Mouse (Mus musculus) cerebellum, postnatal 10 days (tissue): ENCODE measurements around the gene Styx.
"Not testable (repeated sequence)": the region's sequence is repeated elsewhere in the genome, so short reads cannot be mapped to it uniquely, and the experiment has no call there.

ENCODE experiments used
- DNase-seq, 2 experiments: peaks; one replicate each; pipeline ENCODE4 v3.0.0; 2021; ENCODE audit warnings: mixed read lengths in 2 of 2

The Styx gene

GRCm38 (mm10) chr14:45439387-45439786, 88.5 kb downstream of the Styx start:
- DNase-seq, result no peak

GRCm38 (mm10) chr14:45441291-45441690, 90.4 kb downstream of the Styx start:
- DNase-seq, result no peak

DNA sequence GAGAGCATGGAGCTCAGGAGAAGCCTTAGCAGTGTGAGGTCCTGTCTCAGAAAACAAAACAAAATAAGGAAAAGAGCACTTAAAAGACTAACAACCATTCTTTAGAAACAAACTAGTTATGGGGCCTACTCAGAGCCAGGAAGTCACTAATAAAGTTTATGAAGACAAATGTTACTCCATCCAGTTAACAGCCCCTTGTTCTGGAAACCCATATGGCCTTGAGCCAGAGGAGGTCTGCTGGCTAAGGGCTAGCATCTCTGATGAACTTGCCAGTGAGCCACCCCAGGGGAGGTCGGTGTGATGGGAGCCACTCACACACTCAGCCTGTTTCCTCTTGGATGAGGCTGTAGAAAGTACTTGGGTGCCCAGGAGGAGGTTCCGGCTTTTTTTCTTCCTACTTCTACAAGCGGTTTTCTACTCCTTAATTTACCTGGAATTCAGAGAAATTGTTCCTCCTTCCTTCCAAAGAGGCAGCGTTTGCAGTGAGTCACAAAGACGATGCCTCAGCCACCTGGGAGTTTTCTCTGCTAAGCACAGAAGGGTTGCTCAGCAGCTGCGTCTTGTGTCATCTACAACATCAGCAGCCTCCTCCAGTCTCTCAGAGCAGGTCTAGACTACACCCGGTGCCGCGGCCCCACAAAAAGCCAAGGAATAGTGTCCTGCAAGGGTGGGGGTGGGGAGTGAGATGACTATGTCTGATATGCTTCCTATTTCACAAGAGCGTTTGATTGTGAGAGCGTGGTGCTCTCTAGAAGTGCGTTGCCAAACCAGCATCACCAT, 92.1 kb downstream of the Styx start:
- no peak for DNase-seq

DNA sequence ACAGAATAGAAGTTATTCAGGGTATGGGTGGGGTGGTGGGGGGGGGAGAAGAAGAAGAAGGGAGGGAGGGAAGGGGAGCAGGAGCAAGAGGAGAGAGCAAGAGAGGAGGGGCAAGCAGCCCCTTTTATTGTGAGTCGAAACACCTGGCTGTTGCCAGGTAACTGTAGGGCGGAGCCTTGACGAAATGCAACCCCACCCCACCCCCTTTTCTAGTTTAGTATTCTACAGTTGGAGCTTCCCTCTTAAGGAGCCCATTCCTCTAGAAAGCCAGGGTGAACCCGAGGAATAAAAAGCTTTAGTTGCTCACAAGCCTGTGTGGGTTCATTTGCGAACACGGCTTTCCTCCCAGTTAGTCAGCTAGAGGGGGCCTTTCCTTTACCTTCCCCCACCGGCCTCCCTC, 94.0 kb downstream of the Styx start:
- DNase-seq, result no peak

DNA sequence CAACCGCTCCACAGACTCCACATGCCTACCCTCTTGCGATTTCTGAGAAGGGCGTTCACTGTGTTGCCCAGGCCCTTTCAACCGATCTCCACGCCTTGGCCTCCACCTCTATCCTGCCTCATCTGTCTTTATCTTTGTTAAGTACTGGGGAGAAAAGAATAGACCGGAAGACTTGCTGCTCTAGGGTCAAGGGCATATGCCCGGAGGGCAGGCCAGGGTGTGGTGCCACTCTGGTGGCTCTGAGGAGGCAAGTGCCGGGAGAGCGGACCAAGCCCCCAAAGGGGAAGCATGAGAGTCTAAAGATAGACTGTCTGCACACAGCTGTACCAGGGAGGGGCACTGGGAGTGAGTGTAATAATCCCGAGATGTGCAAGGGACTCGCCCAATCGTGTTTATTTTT, 94.6 kb downstream of the Styx start:
- no peak for DNase-seq

GRCm38 (mm10) chr14:45446777-45447176, 95.9 kb downstream of the Styx start:
- no peak for DNase-seq

DNA sequence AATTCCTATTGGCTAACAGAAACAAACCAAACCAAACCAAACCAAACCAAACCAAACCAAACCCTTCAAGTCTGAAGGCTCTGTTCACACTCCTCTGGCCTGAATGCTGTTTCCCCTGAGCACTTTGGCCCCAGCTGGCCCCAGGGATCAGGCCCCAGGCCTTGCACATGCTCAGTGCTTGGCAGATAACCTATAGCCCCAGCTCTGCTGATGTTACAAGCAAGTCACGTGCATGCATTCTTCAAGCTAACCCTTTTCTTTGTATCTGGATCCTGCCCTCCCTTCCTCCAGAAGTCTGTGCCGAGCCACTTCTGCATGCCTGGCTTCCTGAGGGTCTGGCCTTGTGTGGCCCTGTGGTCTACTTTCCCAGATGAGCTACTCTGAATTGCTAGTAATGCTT, 100.2 kb downstream of the Styx start:
- no peak for DNase-seq

DNA sequence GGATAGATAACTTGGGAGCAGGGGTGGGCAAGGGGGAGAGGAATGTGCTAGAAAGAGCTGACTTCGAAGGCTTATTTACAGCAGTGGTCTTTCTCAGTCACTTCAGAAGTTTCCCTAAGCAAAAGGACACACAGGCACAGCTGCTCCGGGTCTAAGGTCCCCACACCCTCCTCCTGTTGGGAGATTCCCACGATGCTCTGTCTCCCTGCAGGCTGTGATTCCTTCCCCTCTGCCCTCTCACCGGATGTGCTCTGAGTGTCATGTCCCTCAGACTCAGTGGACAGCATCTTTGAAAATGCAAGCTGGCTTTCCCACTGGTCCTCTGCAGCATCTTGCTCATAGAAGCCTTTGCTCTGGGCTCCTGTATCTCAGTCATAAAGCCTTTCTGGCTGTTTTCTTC, 101.3 kb downstream of the Styx start:
- no peak for DNase-seq

DNA sequence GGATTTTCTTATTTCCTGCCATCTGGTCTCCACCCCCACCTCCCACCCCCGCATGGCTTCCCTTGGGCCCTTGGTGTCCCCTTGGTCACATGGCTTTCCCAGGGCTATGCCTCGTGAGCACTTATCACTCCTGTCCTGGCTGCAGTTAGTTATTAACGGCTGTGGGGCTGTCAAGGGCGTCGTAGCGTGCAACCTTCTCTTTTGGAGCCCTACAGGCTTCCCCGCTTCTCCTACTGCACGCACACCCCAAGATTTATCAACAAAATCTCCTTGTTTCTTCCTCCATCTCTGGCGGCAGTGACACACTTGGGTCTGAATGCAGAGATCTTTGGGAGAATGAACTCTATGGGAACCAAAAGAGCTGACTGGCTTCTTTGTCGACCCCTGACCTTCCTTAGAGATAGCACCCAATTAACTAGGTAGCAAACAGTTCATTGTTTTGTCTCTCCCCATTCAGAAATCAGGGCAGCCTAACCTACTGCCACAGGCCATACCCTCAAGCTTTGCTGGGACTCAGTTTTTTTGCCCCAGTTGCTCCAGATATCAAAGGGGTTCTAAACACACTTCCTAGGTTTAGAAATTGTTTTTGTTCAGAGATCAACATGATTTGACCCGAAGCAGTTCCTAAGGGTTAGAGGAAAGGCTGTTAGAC, 102.1 kb downstream of the Styx start:
- peak in 1 of 2 experiments; percentile 33 for DNase-seq

GRCm38 (mm10) chr14:45453538-45454233, 102.8 kb downstream of the Styx start:
- peak in 1 of 2 experiments; percentile 14 for DNase-seq

DNA sequence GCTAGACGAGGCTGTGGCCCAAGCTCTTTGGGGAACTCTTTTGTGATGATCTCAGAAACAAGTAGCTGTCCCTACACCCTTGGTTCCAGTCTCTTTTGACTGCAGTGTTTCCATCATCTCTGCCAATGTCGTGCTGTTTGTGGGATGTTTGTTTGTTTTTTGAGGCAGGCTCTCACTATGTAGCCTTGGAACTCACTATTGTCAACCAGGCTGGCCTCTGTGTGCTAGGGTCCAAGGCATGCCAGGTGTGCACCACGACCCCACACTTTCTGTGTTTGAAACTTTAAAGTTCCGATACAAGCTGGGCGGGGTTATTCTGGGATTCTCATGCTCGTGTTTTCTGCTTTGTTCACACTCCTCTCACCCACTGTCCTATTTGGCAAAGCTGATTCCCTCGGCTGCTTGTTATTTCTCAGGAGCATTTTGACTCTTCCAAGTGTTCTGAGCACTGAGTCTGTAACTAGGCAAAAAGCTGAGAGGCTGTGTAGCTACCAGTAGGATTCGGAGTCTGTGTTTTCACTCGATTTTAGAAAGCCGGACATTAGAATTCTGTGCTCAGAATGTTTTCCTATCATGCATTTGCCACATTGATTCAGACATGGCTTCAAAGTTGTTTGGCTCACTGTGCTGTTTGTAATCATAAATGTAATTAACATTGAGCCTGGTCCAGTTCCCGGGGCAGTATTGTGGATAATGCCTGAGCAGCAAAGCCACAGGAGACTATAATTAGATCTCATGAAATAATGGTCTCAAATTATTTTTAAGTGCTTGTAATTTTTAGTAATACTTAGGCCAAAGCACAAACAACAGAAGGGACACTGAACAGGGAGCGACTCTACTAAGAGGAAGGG, 105.0 kb downstream of the Styx start:
- DNase-seq, result peak in 1 of 2 experiments; percentile 9

- DNase-seq, result peak in 1 of 2 experiments; percentile 8
Measured at GRCm38 (mm10) chr14:45456502-45456846, 105.6 kb downstream of the Styx start.

GRCm38 (mm10) chr14:45457003-45457402, 106.1 kb downstream of the Styx start:
- DNase-seq, result peak in 1 of 2 experiments; percentile 29

GRCm38 (mm10) chr14:45459877-45460276, 109.0 kb downstream of the Styx start:
- DNase-seq, result no peak

GRCm38 (mm10) chr14:45460491-45460890, 109.6 kb downstream of the Styx start:
- DNase-seq, result no peak

- DNase-seq, result peak in 1 of 2 experiments; percentile 10
Measured at GRCm38 (mm10) chr14:45461945-45462344, 111.1 kb downstream of the Styx start.

DNA sequence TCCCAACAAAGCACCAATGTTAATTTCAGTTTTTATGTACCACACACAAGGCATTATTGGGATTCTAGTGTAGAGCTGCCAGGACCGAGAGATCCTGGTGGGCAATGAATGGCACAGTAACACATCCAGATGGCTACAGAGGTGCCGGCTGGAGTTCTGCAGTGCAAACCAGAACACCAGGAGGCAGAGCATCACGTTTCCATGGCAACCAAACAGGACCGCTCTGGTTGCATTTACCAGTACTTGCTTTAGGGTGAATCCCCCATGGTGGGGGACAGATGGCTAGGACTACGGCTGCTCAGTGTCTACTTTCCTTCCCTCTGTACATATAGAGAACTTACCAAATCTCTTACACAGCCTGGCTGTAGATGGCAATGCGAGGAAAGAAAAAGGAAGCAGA, 111.5 kb downstream of the Styx start:
- DNase-seq, result peak; percentile 73 to 78

GRCm38 (mm10) chr14:45462875-45463475, 112.1 kb downstream of the Styx start:
- DNase-seq, result peak in 1 of 2 experiments; percentile 18

DNA sequence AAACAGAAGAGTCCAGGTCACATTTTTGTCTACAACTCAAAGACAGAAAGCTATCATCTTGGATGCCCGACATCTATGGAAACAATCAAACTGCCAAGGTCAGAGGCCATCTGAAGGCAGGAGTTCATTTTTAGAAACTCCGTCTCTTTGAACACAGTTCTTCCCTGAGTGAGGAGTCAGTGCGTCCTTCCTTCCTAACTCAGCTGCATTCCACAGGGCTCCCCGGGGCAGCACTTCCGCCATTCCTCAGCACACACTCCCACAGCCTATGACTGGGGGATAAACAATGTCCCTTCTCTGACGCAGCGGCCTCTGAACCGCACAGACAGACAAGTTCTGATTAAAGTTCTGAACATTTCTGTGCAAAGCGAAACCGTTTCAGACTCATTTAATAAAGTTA, 112.7 kb downstream of the Styx start:
- DNase-seq, result no peak

GRCm38 (mm10) chr14:45464036-45465035, 113.4 kb downstream of the Styx start:
- DNase-seq, result no peak

GRCm38 (mm10) chr14:45466371-45466770, 115.5 kb downstream of the Styx start:
- DNase-seq, result not testable (repeated sequence)
